Mouse (Mus musculus) skeletal muscle tissue, adult 2 months (tissue): ENCODE measurements around the gene Lce6a.

Experiments
- DNase-seq: peaks from one replicate; pipeline ENCODE4 v3.0.0-alpha.2; 2012; ENCODE audit warnings: low read depth, low spot score

The Lce6a gene

DNA sequence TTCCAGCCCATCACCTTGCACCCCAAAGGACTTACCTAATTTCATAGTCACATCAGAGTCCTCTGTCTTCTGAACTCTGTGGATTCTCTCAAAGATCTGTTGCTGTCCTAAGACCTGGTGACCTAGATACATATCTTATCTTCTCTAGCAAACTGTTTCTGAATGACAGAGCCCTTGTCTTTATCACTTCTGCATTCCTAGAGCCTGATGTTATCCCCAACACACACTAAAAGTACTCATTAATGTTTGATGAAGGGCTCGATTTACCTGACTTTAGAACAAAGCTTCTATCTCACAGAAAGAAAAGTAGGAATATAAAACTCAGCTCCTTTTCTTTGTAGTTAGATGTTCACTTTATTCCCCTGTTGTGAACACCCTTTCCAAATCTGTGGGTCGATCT is at the start of gene Lce6a:
Gene Lce6a (minus strand): TSS at position 101 of the 400 bp plus-strand sequence.
- DNase-seq, result no peak

DNA sequence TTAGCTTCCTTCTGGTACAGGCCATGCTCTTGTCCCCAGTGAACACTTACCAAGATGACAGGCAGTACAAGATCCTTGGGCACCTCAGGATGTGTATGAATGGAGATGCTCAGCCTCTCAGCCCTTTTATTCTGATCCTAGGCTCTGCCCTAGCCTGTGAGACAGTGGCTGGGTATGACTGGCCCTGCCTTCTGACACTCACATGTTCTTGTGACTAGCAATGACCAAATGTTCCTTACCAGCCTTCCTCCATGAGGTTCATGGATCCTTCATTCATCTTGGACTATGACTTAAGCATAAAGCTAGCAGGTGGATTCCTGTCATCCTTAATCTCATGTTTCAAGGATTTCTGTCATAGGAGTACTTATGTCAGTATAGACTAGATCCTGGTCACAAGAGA is 48.8 kb upstream of the Lce6a start, which contains the start of gene Lce1a2:
Gene Lce1a2 (minus strand): TSS at position 101 of the 400 bp plus-strand sequence.
- no peak for DNase-seq

DNA sequence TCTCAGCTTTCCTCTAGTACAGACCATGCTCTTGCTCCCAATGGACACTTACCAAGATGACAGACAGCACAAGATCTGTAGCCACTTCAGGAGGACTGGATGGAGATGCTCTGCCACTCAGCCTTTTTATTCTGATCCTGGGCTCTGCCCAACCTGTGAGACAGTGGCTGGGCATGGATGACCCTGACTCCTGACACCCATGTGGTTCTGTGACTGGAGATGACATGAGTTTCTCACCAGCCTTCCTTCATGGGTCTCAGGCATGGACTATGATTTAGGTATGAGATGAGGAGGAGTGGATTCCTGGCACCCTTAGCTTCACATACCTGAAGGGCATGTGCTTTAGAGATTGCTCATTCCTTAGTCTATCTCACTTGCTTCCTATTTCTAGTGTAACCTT is 35.4 kb upstream of the Lce6a start, which contains the start of gene Lce1b:
Gene Lce1b (minus strand): TSS at position 101 of the 400 bp plus-strand sequence.
- no peak for DNase-seq

DNA sequence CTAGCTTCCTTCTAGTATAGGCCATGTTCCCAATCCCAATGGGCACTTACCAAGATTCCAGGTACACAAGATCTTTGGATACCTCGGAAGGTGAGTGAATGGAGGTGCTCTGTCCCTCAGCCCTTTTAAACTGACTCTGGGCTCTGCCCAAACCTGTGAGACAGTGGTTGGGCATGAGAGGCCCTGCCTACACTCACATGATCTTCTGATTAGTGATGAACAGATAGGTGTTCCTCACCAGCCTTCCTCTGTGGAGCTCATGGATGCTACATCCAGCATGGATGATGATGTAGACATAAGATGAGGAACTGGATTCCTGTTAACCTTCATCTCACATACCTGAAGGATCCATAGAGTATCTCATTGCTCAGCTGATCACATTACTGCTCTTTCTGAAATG is 26.7 kb upstream of the Lce6a start, which contains the start of gene Lce1a1:
Gene Lce1a1 (minus strand): TSS at position 101 of the 400 bp plus-strand sequence.
- no peak for DNase-seq

DNA sequence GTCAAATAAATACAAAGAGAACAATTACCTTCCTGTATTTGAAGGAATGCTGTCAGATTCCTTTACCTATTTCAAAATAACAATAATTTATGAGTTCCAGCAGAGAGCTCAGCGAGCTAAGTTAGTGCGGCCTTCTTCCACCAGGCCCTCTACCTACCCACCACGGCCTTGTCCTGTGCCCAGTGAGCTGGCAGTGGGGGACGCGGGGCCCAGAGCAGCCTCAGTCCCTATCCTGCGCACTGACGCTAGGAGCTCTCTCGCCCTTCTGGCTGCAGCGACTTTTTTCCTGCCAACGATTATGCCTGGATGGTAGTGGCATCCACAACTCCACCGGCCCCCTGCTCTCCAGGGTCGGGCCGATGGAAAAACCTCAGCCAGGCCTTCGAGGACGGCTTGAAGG is 18.4 kb upstream of the Lce6a start:
- DNase-seq, result no peak

DNA sequence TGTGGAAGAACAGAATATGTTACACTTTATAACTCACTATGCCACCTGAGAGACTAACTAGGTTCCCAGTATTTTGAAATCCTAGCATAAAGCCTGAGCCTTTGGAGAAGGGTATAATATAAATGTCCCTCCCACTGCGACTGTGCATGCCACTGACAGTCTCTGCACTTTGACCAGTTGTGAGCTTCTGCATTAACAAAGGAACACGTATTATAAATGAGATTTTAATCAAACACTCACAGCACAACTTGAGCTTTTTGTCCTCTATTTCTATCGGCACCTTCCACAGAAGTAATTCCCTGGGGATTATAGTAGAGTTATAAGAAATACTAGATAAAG is 17.2 kb upstream of the Lce6a start:
- DNase-seq, result no peak

DNA sequence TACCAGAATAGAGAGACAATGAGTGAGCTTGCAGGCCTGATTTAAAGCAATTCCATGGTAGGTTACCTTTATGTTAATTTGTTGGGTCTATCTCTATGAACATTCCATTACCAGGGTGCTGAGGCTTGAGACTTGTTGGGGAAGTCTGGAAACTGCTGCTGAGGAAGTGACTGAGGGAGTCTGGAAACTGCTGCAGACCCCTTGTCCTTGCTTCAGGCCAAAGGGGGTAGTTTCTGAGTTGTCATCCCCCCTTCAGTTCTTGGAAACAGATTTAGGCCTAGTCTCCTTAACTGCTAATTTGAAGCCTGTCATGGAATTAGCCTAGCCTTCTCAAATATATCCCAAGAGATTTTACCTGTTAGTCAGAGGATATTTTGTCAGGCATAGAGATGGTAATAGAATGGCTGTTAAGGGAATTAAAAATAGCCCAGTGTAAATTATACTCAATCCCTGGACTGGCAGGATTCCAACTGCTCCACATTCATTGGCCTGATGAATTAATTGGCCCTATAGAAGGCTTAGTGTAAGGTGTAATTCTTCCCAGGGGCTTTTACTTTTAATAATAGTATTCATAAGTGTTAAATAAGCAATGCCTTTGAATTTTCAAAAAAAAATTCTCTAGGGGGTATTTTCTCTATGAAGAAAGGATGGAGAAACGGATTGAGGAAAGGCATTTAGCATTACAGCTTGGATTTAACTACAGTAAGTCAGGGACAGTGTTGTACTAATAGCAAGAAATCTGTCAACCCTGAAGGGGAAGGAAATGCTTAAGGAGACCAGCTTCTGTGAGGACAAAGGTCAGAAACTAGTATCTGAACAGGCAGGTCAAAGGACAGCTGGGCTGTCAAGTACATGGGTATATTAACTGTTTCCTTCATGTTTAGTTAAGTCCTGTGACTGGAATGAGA is 16.5 kb upstream of the Lce6a start:
- DNase-seq, result no peak

DNA sequence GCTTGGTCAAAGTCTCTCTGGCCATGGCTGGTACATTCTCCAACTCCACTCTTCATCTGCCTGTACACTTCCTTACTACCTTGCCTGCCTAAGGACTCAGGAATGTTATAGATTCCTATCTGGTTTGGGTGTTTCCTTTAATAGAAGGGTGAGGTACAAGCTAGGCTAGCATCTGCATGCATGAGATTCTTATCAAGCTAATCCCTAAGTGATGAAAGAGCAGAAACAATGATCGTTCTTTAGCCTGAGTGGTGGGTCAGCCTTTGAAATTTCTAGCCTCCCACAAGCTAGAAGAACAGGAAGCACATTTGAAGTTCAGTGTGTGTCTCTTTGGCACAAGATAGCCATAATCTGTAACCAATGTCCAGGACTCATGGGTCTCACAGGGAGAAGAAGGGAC is 11.7 kb downstream of the Lce6a start:
- DNase-seq, result no peak

DNA sequence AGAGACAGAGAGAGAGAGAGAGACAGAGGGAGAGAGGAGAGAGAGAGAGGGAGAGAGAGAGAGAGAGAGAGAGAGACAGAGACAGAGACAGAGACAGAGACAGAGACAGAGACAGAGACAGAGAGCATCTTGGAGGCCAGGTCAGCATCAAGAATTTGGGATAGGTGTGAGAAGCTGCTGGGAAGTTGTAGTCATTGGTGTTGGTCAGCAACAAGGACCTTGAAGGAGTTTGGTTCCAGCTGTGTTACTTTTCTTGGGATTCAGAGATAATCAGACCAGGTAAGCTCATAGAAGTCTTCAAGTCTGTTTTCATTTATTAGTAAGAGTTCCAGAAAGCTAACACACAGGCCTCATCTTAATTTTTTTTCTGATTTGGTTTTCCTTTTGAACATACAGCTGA is 14.1 kb downstream of the Lce6a start, which contains the start of gene 2210017I01Rik:
Gene 2210017I01Rik (minus strand): TSS at position 101 of the 400 bp plus-strand sequence.
- no peak for DNase-seq

DNA sequence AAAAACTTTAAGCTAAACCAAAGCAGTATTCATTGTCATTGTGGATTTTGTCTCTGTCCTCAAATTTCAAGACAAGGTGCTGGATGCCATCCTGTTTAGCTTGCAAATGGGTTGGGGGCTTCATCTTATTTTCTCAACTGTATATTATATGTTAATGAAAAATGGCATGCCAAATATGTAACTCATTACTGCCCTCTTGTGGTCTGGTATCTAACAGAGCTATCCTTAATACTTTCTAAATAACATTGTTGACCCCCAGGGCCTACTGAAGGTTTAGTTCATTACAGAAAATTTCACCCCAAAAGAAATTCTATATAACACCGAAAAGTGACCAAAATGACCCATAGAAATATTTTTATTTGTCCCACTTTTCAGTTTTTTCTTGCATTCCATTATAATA is 19.3 kb downstream of the Lce6a start:
- DNase-seq, result no peak

DNA sequence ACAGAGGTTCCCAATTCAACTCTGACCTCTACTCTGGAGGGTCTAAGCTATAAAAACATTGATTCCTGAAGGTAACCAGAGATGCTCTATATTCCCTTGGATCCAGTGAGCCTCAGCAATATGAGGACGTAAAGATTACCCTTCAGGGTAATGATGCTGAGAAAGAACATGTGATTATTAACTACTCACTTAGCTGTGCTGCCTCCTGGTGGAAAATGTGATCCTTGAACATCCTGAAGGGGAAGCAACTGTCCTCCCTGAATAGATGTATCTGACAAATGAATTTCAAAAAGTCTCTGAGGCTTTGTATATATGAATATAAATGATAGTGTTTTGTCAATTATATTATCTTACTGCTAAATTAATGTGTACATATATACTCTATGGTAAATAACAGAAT is 21.0 kb downstream of the Lce6a start:
- DNase-seq, result no peak

DNA sequence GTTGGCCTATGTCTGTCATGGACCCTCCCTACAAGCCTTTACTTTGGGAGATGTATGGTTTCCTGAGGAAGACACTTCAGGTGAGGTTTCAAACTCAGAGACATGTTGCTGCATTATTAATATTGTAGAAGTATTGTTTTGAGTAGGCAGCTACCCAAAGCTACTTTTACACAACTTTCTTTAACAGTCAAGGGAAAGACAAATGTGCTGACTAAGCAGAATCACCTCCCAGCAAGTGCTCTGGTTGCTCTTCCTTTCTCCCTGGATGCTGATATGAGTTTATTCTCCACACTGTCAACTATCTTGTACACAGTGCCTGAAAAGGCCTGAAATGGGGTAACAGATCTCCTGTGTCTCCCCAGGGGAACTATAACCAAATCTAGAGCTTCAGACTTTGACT is 21.5 kb downstream of the Lce6a start:
- no peak for DNase-seq

DNA sequence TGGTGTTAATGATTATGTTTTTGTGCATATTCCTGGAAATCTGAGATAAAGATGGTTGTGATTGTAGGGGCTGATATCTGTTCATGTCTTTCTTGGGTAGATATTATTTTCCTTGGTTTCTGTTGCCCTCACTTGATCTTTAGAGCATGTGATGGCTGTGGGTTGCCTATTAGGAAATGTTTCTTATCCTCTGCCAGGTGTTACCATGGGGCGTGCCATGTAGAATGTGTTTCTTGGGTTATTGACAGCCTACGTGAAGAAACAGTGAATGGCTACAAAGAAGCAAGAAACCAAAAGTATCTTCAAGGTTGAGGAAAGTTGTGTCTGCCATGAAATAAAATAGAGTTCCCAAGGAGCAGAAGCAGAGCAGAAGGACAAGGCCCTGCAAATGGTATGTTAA is 23.0 kb downstream of the Lce6a start:
- no peak for DNase-seq

DNA sequence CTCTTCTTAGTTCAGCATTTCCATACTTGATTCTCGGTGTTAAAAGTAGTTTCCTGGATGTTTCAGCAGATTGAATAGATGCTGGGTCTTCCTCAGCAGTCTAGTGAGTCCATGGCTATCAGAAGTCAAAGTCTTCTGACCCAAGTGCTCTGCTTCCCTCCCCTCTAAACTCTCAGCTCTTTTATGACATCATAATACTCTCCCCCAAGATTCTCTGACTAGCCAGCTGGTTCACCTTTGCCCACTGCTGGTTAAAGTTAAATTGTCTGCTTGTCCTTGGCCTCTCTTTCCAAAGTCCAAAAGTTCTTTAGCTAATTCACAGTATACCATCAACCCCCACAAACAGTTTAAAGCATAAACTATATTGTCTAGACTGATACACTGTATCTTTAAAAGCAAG is 32.6 kb downstream of the Lce6a start, which contains the start of gene Smcp:
Gene Smcp (minus strand): TSS at position 140 of the 400 bp plus-strand sequence.
- DNase-seq, result no peak

DNA sequence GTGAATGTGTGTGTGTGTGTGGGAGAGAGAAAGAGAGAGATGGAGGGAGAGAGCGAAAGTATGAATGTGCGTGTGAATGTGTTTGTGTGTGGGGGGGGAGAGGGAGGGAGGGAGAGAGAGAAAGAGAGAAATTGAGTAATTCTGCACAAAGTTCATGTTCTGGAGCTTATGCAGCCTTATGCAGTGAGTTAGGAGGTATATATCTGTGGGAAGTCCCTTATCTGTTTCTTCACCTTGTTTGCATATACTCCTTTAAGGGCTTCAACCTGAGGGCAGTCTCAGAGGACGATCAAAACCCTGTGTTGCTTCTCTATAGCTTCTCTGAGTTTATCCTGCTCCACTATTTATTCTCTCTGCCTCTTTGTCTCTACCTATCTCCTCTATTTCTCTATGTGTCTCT is 34.3 kb downstream of the Lce6a start:
- DNase-seq, result no peak

DNA sequence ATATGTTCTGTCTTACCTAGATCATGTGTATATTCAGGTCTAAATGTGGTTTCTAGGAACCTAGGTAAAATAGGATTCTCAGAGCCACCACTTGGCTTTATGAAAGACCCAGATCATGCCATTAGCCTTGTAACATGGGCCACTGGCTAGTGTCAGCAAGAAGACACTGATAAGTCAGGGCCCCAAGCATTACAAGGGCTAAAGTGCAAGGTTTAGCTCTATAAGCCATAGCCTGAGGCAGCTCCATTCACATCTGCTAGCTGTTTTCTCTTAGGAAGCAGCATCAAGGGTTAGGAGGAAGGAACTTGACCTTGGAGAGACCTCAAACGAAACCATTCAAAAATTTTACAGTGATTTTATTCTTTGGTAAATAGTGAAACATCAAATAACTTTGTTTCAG is 36.4 kb downstream of the Lce6a start:
- no peak for DNase-seq

DNA sequence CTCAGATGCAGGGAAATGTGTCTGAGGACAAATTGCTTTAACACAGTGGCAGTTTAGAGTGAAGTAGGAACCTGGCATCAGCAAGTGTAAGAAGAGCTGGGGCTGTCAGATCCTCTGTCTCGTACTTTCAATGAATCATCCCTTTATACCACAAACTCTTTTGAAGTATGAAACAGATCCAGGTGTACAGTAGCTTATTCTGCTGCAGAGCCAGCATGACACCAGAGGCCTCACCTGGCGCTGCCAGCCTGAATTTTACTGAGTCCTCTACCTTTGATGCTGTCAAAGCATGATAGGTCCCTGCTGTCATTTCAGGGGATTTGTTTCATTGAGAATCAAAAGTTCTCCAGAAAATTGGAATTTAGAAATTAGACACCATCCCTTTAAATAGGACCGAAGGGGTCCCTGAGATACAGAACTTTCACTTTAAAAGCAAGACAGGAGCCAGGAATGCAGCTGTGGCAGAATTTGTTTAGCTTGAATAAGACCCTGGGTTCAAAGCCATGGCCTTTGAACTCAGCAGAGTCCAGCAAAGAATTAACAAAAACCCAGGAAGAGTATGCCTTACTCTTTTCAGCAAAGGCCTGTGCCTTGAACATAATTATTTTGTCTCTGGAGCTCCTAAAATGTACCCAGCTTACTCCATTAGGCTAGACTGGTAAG is 38.2 kb downstream of the Lce6a start:
- no peak for DNase-seq

DNA sequence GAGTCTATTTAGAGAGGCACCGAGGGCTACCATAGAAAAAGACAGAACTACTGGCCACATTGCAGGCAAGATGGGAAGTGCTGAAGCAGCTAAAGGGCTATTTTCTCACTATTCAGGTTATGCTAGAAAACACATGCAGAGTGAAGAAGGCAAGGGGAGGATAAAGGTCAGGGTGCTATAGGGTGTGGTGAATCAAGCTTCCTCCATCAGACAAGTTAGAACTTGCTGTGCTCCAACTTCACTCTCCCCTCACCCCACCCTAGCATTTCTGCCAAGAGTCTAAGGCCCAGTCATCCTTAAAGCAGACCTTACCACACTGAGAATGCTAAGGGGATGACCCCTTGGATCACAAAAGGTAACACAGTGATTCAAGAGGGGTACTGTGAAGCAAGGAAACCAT is 42.0 kb downstream of the Lce6a start:
- DNase-seq, result no peak

DNA sequence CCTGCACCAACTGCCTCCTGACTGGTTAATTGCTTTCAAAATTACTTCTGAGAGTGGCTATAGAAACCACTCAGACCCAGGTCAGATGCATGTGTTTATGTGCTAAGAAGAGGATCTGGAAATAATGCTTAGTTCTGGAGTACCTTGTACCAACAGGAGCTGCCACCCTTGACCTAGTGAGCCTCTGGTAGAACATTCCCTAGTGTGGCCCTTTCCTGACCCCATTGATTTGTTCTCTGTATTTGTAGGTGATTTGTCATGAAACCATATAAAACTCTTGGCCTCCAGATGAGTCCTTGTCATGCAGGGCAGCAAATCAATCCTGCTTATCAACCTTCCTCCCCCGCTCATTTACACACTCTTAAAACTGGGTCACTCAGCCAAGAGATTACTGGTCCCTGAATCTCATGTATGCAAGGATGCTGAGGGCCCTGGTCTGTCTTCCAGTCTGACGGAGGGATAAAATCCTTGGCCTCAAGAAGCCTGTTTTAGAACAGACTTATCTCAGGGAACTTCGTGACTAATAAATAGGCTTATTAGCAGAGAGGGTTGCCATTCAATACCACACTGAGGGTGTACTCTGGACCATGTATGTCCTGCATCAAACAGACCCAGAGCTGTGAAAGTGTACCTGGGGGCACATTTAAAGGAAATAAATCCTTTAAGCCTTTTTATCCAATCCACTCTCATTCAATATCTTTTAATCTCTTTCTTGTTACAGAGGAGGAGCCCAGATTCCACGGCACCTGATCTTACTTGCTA is 42.6 kb downstream of the Lce6a start:
- DNase-seq, result no peak

DNA sequence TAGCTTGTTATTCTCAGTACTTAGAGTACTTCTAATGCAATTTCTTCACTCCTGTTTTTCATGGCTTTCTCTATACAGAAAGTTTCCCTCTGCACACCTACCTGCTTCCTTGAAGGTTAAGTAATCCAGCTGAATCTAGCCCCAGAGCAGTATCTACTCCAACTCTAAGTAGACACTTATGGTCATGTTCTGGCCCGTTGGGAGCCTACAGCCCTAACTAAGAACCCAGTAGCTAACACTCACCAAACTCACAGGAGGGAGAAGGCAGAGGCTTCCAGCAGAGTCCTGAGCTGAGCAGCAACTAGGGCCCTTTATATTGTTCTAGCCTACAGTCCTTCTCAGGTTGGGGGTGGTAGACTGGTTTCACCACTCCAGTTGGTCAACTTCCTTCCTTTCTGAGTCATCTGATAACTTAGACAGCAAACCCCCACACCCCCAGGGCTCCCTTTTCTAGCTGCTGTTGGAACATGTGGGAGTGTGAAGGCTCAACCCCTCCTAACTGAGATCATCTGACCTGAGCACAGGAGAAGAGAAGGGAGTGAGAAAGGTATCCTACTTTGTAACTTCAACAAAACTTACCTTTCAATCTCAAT is 47.9 kb downstream of the Lce6a start, which contains the start of gene Ivl:
Gene Ivl (minus strand): TSS at position 287 of the 593 bp plus-strand sequence.
- no peak for DNase-seq

DNA sequence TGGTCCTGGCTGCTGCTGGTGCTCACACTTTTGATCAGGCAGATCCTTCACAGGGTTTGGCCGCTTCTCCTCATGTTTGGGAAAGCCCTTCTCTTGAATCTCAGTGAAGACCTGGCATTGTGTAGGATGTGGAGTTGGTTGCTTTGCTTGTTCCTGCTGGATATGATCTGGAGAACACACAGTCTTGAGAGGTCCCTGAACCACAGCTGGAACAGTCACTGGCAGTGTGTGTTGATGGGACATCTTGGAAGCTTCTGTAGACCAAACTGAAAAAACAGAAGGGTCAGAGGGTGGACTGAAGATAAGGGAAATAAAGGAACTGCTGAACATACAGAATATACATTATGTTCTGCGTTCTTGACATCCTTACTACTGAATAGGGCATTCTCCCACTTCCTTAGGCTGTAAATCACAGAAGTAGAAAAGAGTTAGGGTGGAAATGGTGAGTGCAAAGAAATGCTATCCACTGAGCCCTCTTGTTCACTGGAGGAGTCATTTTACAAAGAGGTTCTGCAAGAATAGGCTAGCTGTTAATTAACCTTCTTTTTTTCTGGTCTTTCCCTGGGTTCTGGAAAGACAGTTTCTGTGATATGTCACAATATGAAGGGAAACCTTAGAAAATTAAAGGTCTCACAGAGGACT is 48.8 kb downstream of the Lce6a start:
- no peak for DNase-seq
